Mouse (Mus musculus): ENCODE results near the gene Isyna1. TPM values are rescaled to one million over a fixed set of nuclear protein-coding genes. Genes with fewer than 3 reads are reported as not detected.
A peak's percentile ranks its signal among the peaks of the same experiment; 100 is the strongest.

Gene Isyna1
- polyA plus RNA-seq, 1 experiment from 2014 or later: 138 TPM

DNA sequence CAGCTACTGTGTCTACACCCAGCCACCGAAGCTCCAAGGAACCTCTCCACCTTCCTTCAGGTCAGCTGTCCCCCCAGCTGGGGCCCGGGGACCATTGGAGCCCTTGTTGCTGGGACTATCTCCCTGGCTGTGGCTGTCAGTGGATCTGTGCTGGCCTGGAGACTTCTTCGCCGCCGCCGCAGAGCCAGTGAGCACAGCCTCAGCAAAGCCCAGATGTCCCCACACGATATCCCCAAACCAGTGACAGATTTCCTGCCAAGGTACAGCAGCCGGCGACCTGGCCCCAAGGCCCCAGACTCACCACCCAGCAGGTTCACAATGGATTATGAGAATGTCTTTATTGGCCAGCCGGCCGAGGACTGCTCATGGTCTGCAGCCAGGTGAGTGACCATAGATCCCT, 23.8 kb downstream of the Isyna1 start:
- ATAC-seq (ENCODE audit: low FRiP score): no peak
- H3K4me1 ChIP-seq: peaks cover 16% of the 10 kb centered on the region
- H3K27ac ChIP-seq: no peak overlapping the region
- no peaks in the 10 kb centered on the region for H3K9me3 ChIP-seq (replicated peaks)
- H3K4me3 ChIP-seq: no peak overlapping the region
- H3K4me2 ChIP-seq (replicated peaks): no peak overlapping the region
- no peaks in the 10 kb centered on the region for H3K36me3 ChIP-seq
- peaks cover 23% of the 10 kb centered on the region for H3K27me3 ChIP-seq
- WGBS: 81% methylated on average over 11 of the region's 11 CpGs
- H3K9ac ChIP-seq: no peak overlapping the region; the same call in 1 of the 2 replicates

DNA sequence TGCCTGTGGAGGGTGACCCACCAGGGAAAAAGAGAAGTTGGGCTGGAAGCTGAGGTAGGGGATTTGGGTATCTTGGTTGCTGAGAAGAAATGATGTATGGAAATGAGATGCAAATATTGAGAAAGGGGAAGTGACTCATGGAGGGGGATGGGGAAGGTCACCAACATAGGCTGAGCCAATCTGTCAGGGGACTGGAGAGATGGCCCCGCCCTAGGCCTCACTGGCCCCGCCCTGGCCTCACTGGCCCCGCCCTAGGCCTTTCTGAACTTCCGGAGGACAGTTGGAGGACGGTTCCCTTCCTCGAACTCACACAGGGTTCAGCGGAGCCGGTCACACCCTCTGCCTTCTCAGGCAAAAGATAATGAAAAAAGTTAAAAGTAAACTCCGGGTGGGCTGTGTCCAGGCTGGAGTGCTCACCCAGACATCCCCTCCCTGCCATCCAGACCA, 24.7 kb downstream of the Isyna1 start:
- ATAC-seq (ENCODE audit: low FRiP score): peak; percentile 49; the same call in 1 of the 2 replicates
- Histone ChIP-seq H3K4me2 (replicated peaks) (no peak overlapping the region), H3K9me3 (replicated peaks) (no peaks in the 10 kb centered on the region), H3K27ac (no peak overlapping the region), H3K36me3 (no peaks in the 10 kb centered on the region), H3K4me1 (peaks cover 13% of the 10 kb centered on the region), H3K27me3 (peaks cover 24% of the 10 kb centered on the region), H3K9ac (peak overlapping the region; percentile 13; the same call in 1 of the 2 replicates), H3K4me3 (no peak overlapping the region)
- WGBS: 33% methylated on average over 9 of the region's 9 CpGs

DNA sequence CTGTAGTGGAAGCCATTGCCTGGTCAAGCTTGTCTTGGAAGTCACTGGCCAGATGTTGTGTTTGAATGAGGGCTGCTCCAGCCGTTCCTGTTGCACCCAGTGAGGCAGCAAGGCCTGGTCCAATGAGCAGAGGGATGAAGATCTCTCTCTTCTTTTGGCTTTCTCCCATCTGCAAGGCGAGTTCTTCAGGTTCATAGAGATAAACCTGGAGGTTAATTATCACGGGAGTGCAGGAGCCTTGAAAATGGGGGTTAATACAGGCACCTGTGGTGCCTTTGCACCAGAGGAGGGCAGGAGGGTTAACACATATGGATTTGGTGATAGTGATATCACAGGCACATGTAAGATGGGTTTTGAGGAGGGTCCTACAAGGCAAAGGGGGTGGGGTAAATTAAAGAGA, 28.0 kb downstream of the Isyna1 start:
- Histone ChIP-seq H3K4me3 (no peak overlapping the region), H3K9ac (no peak overlapping the region), H3K27me3 (peaks cover 24% of the 10 kb centered on the region), H3K9me3 (replicated peaks) (no peaks in the 10 kb centered on the region), H3K4me1 (peaks cover 13% of the 10 kb centered on the region), H3K27ac (no peak overlapping the region), H3K4me2 (replicated peaks) (no peak overlapping the region), H3K36me3 (no peaks in the 10 kb centered on the region)
- ATAC-seq (ENCODE audit: low FRiP score): no peak
- WGBS: 72% methylated on average over 3 of the region's 3 CpGs

DNA sequence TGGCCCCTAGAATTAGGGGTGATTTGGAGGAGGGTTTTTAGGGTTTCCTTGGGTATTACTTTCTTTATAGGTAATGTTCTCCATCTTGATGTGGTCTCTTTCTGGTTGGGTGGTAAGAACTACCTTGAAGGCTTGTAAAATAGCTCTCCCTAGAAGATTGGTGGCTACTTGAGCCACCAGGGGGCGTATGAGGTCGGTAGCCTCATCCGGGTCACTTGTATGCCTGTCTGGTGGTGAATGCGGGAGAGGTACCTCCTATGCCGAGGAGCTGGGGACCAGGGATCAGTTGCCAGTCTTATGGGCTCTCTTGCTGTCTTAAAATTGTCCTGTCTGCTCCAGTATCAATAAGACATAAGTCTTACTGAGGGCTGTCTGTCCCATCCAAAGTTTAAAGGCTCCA, 30.9 kb downstream of the Isyna1 start:
- H3K9me3 ChIP-seq (replicated peaks): no peaks in the 10 kb centered on the region
- H3K36me3 ChIP-seq: no peaks in the 10 kb centered on the region
- no peak overlapping the region for H3K9ac ChIP-seq
- no peak overlapping the region for H3K4me2 ChIP-seq (replicated peaks)
- peaks cover 10% of the 10 kb centered on the region for H3K4me1 ChIP-seq
- H3K27me3 ChIP-seq: peaks cover 24% of the 10 kb centered on the region
- no peak overlapping the region for H3K27ac ChIP-seq
- H3K4me3 ChIP-seq: no peak overlapping the region
- WGBS: 19% methylated on average over 5 of the region's 5 CpGs
- no peak for ATAC-seq (ENCODE audit: low FRiP score)

DNA sequence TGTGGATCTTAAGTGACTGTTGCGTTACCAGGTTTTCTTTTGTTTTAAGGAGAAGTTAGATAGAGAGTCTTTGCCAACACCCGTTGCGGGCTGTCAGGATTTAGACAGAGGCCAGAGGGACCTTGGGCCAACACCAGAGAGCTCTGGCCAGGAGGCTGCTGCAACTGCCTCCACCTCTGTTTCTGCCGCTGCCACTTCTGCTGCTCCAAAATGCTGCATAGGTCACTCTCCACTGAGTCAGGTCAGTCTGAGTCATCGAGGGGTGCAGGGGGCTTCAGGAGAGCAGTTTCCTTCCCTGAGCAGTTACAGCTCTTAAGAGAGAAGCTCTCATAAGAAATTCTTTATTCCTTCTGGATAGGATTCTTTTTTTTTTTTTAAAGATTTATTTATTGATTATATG, 32.9 kb downstream of the Isyna1 start:
- Histone ChIP-seq H3K27ac (no peak overlapping the region), H3K4me1 (peaks cover 23% of the 10 kb centered on the region), H3K4me2 (replicated peaks) (no peak overlapping the region), H3K27me3 (peaks cover 24% of the 10 kb centered on the region), H3K9me3 (replicated peaks) (no peaks in the 10 kb centered on the region), H3K4me3 (no peak overlapping the region), H3K9ac (no peak overlapping the region), H3K36me3 (no peaks in the 10 kb centered on the region)
- WGBS: 87% methylated on average over 5 of the region's 5 CpGs
- ATAC-seq (ENCODE audit: low FRiP score): no peak

DNA sequence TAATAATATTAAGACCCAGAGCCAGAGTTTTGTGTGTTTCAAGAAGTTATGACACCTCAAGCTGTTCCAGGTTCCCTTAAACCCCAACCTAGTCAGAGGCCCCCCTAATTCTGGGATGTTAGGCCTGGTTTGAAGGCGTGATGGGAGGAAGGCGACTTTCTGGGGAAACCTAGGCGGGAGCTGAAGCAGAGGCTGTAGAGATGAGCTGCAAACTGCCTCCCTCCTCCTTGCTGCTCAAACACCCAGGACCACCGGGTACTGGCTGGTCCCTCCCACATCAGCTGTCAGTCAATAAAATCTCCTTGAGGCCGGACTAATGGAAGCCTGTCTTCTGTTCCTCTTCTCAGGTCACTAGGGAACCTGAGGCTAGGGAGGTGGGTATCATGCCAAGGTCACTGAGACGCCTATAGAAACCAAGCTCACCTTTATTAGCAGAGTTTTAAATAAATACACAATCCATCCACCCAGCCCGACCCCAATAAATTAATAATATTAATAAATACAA, 34.9 kb downstream of the Isyna1 start:
- H3K9ac ChIP-seq: peak overlapping the region; percentile 55

DNA sequence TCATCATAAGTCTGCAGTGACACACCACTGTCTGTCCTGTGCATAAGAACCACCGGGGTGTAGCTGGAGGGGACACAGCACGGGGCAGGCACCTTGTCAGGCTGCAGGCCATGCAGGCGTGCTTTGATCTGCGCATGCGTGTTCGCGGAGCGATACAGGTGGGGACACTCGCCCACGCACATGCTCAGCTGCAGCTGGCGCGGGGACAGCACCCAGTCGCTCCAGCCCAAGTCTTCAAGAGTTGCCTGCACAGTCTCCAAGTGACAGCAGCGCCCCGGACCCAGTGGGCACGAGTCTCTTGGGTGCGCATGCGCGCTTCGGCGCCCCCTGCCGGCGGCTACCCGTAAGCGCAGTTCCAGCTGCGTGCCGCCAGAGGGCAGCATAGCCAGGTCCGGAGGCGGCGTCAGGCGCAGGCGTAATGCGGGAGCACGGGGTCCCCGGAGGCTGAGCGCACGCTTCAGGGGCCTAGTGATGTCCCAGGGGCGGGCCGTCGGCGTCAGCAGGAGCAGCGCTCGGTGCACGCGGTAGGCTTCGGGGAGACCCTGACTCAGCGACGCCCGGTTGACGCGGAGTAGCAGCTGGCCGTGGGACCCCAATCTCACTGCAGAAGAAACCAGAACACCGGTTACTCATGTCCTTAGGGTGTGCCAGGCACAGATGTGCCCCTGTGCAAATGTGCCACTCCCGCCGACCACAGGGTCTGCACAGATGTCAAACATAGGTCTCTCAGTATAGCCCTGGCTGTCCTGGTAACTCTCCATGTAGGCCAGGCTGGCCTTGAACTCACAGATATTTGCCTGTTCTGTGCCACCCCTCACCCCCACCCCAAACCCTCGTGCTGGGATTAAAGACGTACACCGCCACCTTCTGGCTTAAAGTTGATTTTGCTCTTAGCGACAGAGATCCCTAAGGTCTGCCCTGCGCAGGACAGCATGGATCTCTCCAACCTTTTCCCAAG, 35.7 kb downstream of the Isyna1 start:
- no peaks in the 10 kb centered on the region for H3K9me3 ChIP-seq (replicated peaks)
- under 1% methylated on average over 60 of the region's 60 CpGs for WGBS
- H3K4me3 ChIP-seq: peak overlapping the region; percentile 47
- peaks cover 21% of the 10 kb centered on the region for H3K27me3 ChIP-seq
- H3K9ac ChIP-seq: peak overlapping the region; percentile 55
- peak overlapping the region; percentile 52; the same call in 1 of the 2 replicates for H3K27ac ChIP-seq
- peak; percentile 94 for ATAC-seq (ENCODE audit: low FRiP score)
- H3K4me1 ChIP-seq: peaks cover 27% of the 10 kb centered on the region
- H3K36me3 ChIP-seq: no peaks in the 10 kb centered on the region
- peak overlapping the region; percentile 63 for H3K4me2 ChIP-seq (replicated peaks)

More for the DNA sequence above, 34.9 kb downstream of the Isyna1 start:
- H3K4me1 ChIP-seq: peaks cover 24% of the 10 kb centered on the region
- peak overlapping the region; percentile 52; the same call in 1 of the 2 replicates for H3K27ac ChIP-seq
- no peaks in the 10 kb centered on the region for H3K9me3 ChIP-seq (replicated peaks)
- H3K4me2 ChIP-seq (replicated peaks): peak overlapping the region; percentile 63
- peak overlapping the region; percentile 47; the same call in 1 of the 2 replicates for H3K4me3 ChIP-seq
- peaks cover 21% of the 10 kb centered on the region for H3K27me3 ChIP-seq
- H3K36me3 ChIP-seq: no peaks in the 10 kb centered on the region
- peak; percentile 2; the same call in 1 of the 2 replicates for ATAC-seq (ENCODE audit: low FRiP score)
- 60% methylated on average over 7 of the region's 7 CpGs for WGBS

DNA sequence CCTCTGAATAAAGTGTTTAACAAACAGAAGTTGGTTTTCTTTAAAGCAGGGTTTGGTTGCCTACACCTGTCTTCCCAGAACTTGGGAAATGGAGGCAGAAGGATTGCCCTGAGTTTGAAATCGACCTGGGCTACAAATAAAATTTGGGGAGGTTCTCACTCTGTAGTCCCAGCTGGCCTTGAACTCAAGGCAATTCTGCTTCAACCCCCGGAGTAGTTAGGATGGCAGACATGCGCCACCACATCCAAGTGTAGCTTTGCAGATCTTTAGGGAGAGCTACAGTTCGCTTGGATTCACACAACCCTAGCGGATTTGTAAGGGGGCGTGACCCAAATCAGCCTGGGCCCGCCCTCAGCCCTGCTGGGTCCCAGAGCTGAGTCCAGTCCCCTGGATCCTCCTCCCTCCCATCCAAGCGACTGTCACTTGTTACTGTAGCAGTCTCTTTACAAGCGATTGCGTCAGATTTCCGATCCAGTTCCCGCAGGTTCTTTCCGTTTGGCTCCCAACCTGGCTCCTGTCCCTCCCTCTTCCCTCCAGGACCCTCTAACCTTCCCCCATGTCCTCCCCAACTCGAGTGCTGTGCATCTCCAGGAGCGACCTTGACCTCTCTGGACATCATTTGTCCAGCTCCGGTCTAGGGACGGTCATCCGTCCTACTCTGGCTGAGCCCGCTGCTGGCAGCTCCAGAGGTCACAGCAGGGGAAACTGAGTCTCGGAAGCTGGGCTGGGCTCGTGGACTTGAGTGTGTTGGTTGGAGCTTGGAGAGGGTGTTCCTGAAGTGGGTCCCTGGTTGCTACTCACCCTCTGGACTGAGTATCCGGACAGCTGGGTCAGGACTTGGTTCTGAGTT, 36.6 kb downstream of the Isyna1 start:
- Histone ChIP-seq H3K27ac (0 out of 2 replicates have a peak overlapping the region, but pooled peaks have one; percentile 12), H3K4me1 (peaks cover 27% of the 10 kb centered on the region), H3K4me2 (replicated peaks) (peak overlapping the region; percentile 63; the same call in 1 of the 2 replicates), H3K9ac (no peak overlapping the region), H3K27me3 (peaks cover 21% of the 10 kb centered on the region), H3K4me3 (no peak overlapping the region), H3K9me3 (replicated peaks) (no peaks in the 10 kb centered on the region), H3K36me3 (no peaks in the 10 kb centered on the region)
- peak; percentile 17 for ATAC-seq (ENCODE audit: low FRiP score)
- WGBS: 14% methylated on average over 22 of the region's 22 CpGs

DNA sequence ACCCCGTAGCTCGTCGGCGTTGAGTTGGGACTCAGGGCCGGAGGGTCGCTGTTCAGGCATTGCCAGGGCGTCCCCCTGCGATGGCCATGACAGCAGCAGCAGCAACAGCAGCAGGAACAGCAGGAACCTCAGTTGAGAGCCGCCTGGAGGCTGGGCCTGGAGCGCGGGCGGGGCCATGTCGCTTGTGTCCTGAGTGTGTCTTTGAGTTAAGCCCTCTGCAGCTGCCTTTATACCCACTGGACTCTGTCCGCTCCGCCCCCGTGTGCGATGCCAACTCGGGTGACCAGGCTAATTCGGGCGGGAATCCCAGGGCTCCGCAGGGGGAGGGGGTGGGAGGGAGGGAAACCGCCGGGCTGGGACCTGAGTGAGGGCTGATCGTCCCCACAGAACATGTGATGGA, 37.3 kb downstream of the Isyna1 start:
- Histone ChIP-seq H3K27me3 (peaks cover 21% of the 10 kb centered on the region), H3K27ac (no peak overlapping the region), H3K9ac (no peak overlapping the region), H3K9me3 (replicated peaks) (no peaks in the 10 kb centered on the region), H3K36me3 (no peaks in the 10 kb centered on the region), H3K4me2 (replicated peaks) (0 out of 2 replicates have a peak overlapping the region, but pooled peaks have one; percentile 4), H3K4me1 (peaks cover 27% of the 10 kb centered on the region), H3K4me3 (no peak overlapping the region)
- 16% methylated on average over 21 of the region's 24 CpGs for WGBS
- ATAC-seq (ENCODE audit: low FRiP score): no peak

DNA sequence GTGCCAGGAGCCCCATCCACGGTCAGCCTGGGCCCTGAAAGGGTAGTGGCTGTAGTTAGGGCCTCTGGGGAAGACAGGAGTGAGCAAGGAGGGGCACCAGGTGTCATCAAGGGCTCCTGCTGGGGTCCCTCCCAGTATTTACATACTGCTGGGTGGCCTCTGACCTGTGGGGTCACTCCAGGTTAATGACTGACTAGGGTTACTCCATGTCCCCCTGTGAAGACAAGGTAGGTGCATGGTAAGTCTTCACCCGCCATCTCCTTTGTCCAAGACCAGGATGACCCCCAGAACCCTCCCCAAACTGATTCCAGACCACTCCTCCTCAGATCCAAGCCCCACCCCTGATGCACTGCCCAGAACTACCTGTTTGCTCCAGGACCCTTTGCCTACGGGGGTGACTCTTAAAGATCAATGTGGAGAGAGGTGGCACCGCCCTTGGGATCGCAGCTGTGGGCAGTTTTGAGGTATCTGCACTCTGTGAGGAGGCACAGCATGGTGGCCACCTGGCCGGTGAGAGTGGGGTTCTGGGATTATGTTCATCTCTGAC, 38.2 kb downstream of the Isyna1 start, which contains the start of gene Gdf15:
Gdf15 (minus strand) TSS at position 111 of the 547 bp plus-strand sequence.
- ATAC-seq (ENCODE audit: low FRiP score): no peak
- H3K36me3 ChIP-seq: no peaks in the 10 kb centered on the region
- H3K4me2 ChIP-seq (replicated peaks): 0 out of 2 replicates have a peak within 1 kb of the TSS, but pooled peaks have one; percentile 4
- H3K4me3 ChIP-seq: no peak within 1 kb of the TSS
- peaks cover 37% of the 10 kb centered on the region for H3K4me1 ChIP-seq
- no peak within 1 kb of the TSS for H3K9ac ChIP-seq
- no peak within 1 kb of the TSS for H3K27ac ChIP-seq
- WGBS: 80% methylated on average over 6 of the region's 6 CpGs
- H3K9me3 ChIP-seq (replicated peaks): no peaks in the 10 kb centered on the region
- H3K27me3 ChIP-seq: peaks cover 21% of the 10 kb centered on the region

DNA sequence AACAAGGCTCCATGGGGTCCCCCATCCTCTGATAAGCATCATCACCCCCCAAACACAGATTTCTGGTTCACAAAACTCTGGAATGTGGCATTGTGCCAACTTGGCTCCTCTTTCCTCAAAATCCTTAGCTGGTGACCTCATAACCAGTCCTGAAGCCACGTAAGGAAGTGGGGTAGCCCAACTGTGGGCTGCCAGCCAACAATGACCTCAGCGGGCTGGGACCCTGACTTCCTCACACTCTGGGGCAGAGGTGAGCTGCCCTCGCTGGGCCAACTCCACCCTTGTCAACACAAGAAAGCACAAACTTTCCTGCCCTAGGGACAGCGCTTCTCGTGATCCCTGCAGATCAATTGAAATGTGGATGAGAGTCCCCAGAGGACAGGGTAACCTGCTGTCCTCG, 39.9 kb downstream of the Isyna1 start:
- no peak overlapping the region for H3K4me2 ChIP-seq (replicated peaks)
- H3K9ac ChIP-seq: no peak overlapping the region
- peaks cover 21% of the 10 kb centered on the region for H3K27me3 ChIP-seq
- no peaks in the 10 kb centered on the region for H3K36me3 ChIP-seq
- 64% methylated on average over 6 of the region's 6 CpGs for WGBS
- H3K4me1 ChIP-seq: peaks cover 39% of the 10 kb centered on the region
- H3K4me3 ChIP-seq: no peak overlapping the region
- no peaks in the 10 kb centered on the region for H3K9me3 ChIP-seq (replicated peaks)
- no peak for ATAC-seq (ENCODE audit: low FRiP score)
- no peak overlapping the region for H3K27ac ChIP-seq

All from hindbrain, embryonic 12.5 days (tissue).